Mouse (Mus musculus): ENCODE measurements around the gene Eif2ak1. TPM values are rescaled to one million over a fixed set of nuclear protein-coding genes. Genes with fewer than 3 reads are reported as not detected.
A peak's percentile ranks its signal among the peaks of the same experiment; 100 is the strongest.

Eif2ak1 gene
- total and polyA plus RNA-seq, 3 experiments, result 11.9 to 26.7 (median 13.4) TPM

DNA sequence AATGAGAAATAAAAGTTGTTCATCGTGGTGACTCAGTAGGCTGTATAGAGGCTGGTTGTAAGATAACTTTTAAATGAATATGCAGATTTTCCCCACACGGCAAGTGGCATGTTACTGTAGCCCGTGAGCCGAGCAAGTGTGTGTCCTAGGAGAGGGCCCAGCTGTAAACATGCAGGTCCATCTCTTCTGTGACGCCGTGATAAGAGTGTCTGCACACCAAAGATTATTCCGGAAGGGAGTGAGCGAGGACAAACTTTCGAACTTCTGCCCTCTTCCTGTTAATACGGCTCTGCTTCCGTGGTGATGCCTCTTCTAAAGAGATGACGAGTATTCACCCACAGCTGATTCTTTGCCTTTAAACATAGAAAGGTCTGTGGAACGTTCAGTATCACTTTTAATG, 1.4 kb downstream of the Eif2ak1 start:
- H3K4me3 ChIP-seq (replicated peaks in 1 of 3; ENCODE audit: low read depth in 2 of 3, low read length in 2 of 3, poor library complexity in 1 of 3), result peak overlapping the region; percentile 66 to 96 (median 92)
- peaks cover 0 to 2% of the 10 kb centered on the region in 2 experiments for H3K36me3 ChIP-seq (replicated peaks in 1 of 2; ENCODE audit: control insufficient read depth in 1 of 2, insufficient read depth in 1 of 2, low read length in 1 of 2)
- H3K27ac ChIP-seq (ENCODE audit: insufficient read depth, low read depth), result no peak overlapping the region
- peak overlapping the region; percentile 92 for H3K4me2 ChIP-seq (ENCODE audit: insufficient read depth, low read depth, poor library complexity, severe bottlenecking)
- H3K9ac ChIP-seq (ENCODE audit: insufficient read depth, low read depth), result peak overlapping the region; percentile 45
- in situ Hi-C loops (cut with MboI; ENCODE audit: low pct_ligation_motif_present, low pct_unique_long_range_greater_than_20kb, low sequenced_read_pairs), result no loop called here
- peaks cover 25% of the 10 kb centered on the region for H3K79me2 ChIP-seq (replicated peaks; ENCODE audit: control insufficient read depth, extremely low read depth, insufficient read depth, poor library complexity, severe bottlenecking)
- DNase-seq (ENCODE audit: extremely low read depth), result no peak
- peaks cover 0 to 12% of the 10 kb centered on the region in 2 experiments; a peak in 2 of 4 replicates for H3K4me1 ChIP-seq (ENCODE audit: control insufficient read depth in 1 of 2, insufficient read depth in 2 of 2)
- H3K27me3 ChIP-seq (replicated peaks), result no peaks in the 10 kb centered on the region
- TF ChIP-seq POLR2AphosphoS2 (IDR thresholded peaks at IDR 0.05; ENCODE audit: low read depth, low read length) (no peak), TCF12 (IDR thresholded peaks at IDR 0.05; ENCODE audit: low read depth, low read length) (no peak), CHD2 (IDR thresholded peaks at IDR 0.05; ENCODE audit: low read length) (no peak), IRF4 (IDR thresholded peaks at IDR 0.05; ENCODE audit: low read depth, low read length) (no peak), ZNF384 (IDR thresholded peaks at IDR 0.05; ENCODE audit: low read depth, low read length) (no peak), JUN (IDR thresholded peaks at IDR 0.05; ENCODE audit: insufficient read depth, low read depth, low read length) (no peak), USF2 (conservative IDR thresholded peaks at IDR 0.05; ENCODE audit: low read depth, low read length) (no peak), JUND (conservative IDR thresholded peaks at IDR 0.05; ENCODE audit: low read depth, low read length) (no peak), PAX5 (IDR thresholded peaks at IDR 0.05; ENCODE audit: low read length) (no peak), SIN3A (IDR thresholded peaks at IDR 0.05; ENCODE audit: low read length) (no peak), MXI1 (IDR thresholded peaks at IDR 0.05; ENCODE audit: low read depth, low read length) (no peak), POLR2A (IDR thresholded peaks at IDR 0.05; ENCODE audit: low read depth, low read length) (no peak), SMC3 (IDR thresholded peaks at IDR 0.05; ENCODE audit: low read depth, low read length) (no peak), TBP (conservative IDR thresholded peaks at IDR 0.05; ENCODE audit: low read depth, low read length) (no peak), USF1 (IDR thresholded peaks at IDR 0.05; ENCODE audit: low read depth, low read length) (no peak), RAD21 (IDR thresholded peaks at IDR 0.05; ENCODE audit: low read depth, low read length) (no peak), MAZ (IDR thresholded peaks at IDR 0.05; ENCODE audit: low read depth, low read length) (no peak), ZC3H11A (IDR thresholded peaks at IDR 0.05; ENCODE audit: low read depth, low read length) (no peak)
- dilution Hi-C loops (cut with MboI; ENCODE audit: extremely low pct_ligation_motif_present, extremely low pct_unique_long_range_greater_than_20kb, low sequenced_read_pairs), result no loop called here
- H3K9me3 ChIP-seq (replicated peaks; ENCODE audit: low read length), result no peaks in the 10 kb centered on the region

DNA sequence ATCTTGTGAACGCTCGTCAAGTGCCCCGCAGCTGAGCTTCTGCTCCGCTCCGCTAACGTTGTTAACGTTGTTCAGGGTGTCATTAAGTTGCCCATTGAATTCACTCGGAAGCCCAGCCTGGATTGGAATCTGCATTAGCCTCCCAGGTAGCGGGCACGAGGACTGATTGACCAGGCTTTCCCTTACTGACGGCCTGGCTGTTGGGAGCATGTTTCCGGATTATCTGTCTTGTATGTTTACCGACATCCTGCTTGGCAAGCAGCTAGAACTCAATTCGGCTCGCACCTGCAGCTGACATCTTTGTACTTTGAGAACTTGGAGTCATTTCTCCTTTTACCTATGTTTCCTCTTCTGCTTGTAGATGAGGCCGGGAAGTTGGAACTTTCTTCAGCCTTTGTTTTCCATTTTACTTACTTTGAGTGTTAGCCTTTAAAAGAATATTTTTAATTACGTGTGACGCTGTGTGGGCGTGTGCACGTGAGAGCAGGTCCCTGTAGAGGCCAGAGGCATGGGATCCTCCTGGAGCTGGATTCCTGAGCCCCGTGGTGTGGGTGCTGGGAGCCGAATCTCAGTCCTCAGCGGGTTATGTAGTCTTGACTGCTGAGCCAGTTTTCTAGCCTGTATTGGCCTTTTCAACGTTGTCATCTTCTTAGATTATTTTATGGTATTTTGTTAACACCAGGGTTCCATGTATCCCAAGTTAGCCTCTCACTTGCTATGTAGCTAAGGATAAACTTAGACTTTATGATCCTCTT, 2.5 kb downstream of the Eif2ak1 start:
- no peak for DNase-seq (ENCODE audit: extremely low read depth)
- H3K9me3 ChIP-seq (replicated peaks; ENCODE audit: low read length), result no peaks in the 10 kb centered on the region
- H3K27ac ChIP-seq (ENCODE audit: insufficient read depth, low read depth), result no peak overlapping the region
- no peaks in the 10 kb centered on the region for H3K27me3 ChIP-seq (replicated peaks)
- H3K36me3 ChIP-seq (replicated peaks in 1 of 2; ENCODE audit: control insufficient read depth in 1 of 2, insufficient read depth in 1 of 2, low read length in 1 of 2), result peaks cover 0 to 2% of the 10 kb centered on the region in 2 experiments
- peaks cover 0 to 12% of the 10 kb centered on the region in 2 experiments; a peak in 2 of 4 replicates for H3K4me1 ChIP-seq (ENCODE audit: control insufficient read depth in 1 of 2, insufficient read depth in 2 of 2)
- H3K4me3 ChIP-seq (replicated peaks in 1 of 3; ENCODE audit: low read depth in 2 of 3, low read length in 2 of 3, poor library complexity in 1 of 3), result no peak overlapping the region
- H3K4me2 ChIP-seq (ENCODE audit: insufficient read depth, low read depth, poor library complexity, severe bottlenecking), result peak overlapping the region; percentile 92; the same call in 1 of the 2 replicates
- dilution Hi-C loops (cut with MboI; ENCODE audit: extremely low pct_ligation_motif_present, extremely low pct_unique_long_range_greater_than_20kb, low sequenced_read_pairs) (no loop called here), in situ Hi-C loops (cut with MboI; ENCODE audit: low pct_ligation_motif_present, low pct_unique_long_range_greater_than_20kb, low sequenced_read_pairs) (no loop called here)
- H3K9ac ChIP-seq (ENCODE audit: insufficient read depth, low read depth), result no peak overlapping the region
- TF ChIP-seq NRF1 (IDR thresholded peaks at IDR 0.05; ENCODE audit: low read depth, low read length), result no peak
- no peak for TF ChIP-seq EP300 (IDR thresholded peaks at IDR 0.05; ENCODE audit: low read length)
- no peak for TF ChIP-seq MEF2A (IDR thresholded peaks at IDR 0.05; ENCODE audit: borderline replicate concordance, low read depth, low read length)
- TF ChIP-seq POLR2AphosphoS2 (IDR thresholded peaks at IDR 0.05; ENCODE audit: low read depth, low read length), result no peak
- TF ChIP-seq NELFE (IDR thresholded peaks at IDR 0.05; ENCODE audit: low read depth, low read length), result no peak
- TF ChIP-seq MAZ (IDR thresholded peaks at IDR 0.05; ENCODE audit: low read depth, low read length), result no peak
- no peak for TF ChIP-seq RAD21 (IDR thresholded peaks at IDR 0.05; ENCODE audit: low read depth, low read length)
- TF ChIP-seq MAX (IDR thresholded peaks at IDR 0.05; ENCODE audit: low read length), result no peak
- no peak for TF ChIP-seq RCOR1 (conservative IDR thresholded peaks at IDR 0.05; ENCODE audit: low read depth, low read length)
- TF ChIP-seq ELF1 (IDR thresholded peaks at IDR 0.05; ENCODE audit: low read depth, low read length), result no peak
- TF ChIP-seq PAX5 (IDR thresholded peaks at IDR 0.05; ENCODE audit: low read length), result no peak
- no peak for TF ChIP-seq MAFK (IDR thresholded peaks at IDR 0.05; ENCODE audit: insufficient replicate concordance, low read length)
- no peak for TF ChIP-seq CTCF (conservative IDR thresholded peaks at IDR 0.05 in 1 of 2, IDR thresholded peaks at IDR 0.05 in 1 of 2; ENCODE audit: low read depth in 2 of 2, low read length in 2 of 2)
- no peak for TF ChIP-seq ZC3H11A (IDR thresholded peaks at IDR 0.05; ENCODE audit: low read depth, low read length)
- TF ChIP-seq JUND (conservative IDR thresholded peaks at IDR 0.05; ENCODE audit: low read depth, low read length), result no peak
- no peak for TF ChIP-seq GABPA (IDR thresholded peaks at IDR 0.05; ENCODE audit: insufficient replicate concordance, low read depth, low read length)
- no peak for TF ChIP-seq CHD1 (IDR thresholded peaks at IDR 0.05; ENCODE audit: low read depth, low read length)
- H3K79me2 ChIP-seq (replicated peaks; ENCODE audit: control insufficient read depth, extremely low read depth, insufficient read depth, poor library complexity, severe bottlenecking), result peaks cover 25% of the 10 kb centered on the region
